Mouse (Mus musculus) urinary bladder, postnatal 4 days (tissue): ENCODE data around the gene Tbl1xr1.

Experiments used
- DNase-seq, 2 experiments: peaks; one replicate each; pipeline ENCODE4 v3.0.0; 2021 to 2022; ENCODE audit warnings: low spot score in 2 of 2

Tbl1xr1 gene

GRCm38 (mm10) chr3:22090431-22091265 lies 14.2 kb downstream of the Tbl1xr1 start:
- DNase-seq: no peak

GRCm38 (mm10) chr3:22091266-22091550 lies 14.8 kb downstream of the Tbl1xr1 start:
- no peak for DNase-seq

GRCm38 (mm10) chr3:22091681-22092080 lies 15.2 kb downstream of the Tbl1xr1 start:
- DNase-seq: no peak

DNA sequence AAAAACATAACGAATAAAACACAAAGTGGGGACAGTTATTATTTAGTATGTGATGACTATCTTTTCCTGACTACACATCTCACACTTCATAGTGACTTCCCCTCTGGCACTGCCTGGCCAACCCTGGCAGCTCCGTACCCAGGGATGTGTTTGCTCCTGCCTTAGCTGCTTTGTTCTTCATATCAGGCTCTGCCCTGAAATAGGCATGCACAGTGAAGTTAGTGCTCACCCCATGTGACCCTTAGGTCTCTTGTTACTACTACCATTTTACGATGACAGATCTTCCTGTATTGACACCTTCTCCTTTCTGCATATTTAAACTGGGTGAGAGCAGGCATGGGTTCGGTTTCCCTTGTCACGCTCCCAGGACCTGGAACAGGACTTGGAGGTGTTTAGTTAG lies 16.3 kb downstream of the Tbl1xr1 start:
- DNase-seq: no peak

DNA sequence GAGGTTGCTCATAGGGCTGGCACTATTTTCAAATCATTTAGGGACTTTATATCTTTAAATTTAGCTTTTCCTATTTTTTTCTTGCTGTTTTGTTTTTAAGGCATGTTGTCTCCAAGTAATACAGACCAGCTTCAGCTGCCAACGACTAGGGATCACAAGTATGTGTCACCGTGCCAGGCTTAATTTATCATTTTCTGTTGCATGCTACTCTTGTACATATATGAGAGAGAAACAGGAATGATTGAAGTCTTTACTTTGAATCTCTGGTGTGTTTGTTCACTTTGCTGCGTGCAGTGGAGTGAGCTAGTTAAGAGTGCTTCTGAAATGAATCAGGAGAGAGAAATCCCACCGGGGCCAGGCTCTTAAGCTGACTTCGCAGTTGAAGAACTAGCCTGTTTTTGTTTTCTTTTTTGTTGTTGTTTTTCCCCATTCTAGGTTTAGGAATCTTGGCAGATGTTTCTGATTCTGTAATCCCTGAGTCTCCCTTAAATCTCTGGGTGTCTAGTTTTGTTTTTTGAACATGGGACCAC lies 27.6 kb downstream of the Tbl1xr1 start:
- no peak for DNase-seq

- no peak for DNase-seq
Measured at GRCm38 (mm10) chr3:22105471-22105870, 29.0 kb downstream of the Tbl1xr1 start.

- DNase-seq: no peak
Measured at GRCm38 (mm10) chr3:22108013-22108412, 31.6 kb downstream of the Tbl1xr1 start.

DNA sequence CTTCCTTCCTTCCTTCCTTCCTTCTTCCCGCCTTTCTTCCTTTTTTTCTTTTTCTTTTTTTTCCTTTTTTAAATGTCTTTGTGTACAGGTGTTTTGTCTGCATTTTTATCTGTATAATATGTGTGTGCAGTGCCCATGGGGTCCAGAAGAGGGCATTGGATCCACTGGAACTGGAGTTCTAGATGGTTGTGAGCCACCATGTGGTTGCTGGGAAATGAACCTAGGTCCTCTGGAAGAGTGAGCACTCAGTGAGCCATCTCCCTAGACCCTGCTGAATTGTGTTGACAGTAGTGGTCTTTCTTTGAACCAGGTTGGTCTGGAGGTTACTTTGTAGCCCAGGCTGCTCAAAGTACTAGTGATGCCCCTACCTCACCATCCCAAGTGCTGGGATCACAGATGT lies 33.2 kb downstream of the Tbl1xr1 start:
- DNase-seq: no peak

DNA sequence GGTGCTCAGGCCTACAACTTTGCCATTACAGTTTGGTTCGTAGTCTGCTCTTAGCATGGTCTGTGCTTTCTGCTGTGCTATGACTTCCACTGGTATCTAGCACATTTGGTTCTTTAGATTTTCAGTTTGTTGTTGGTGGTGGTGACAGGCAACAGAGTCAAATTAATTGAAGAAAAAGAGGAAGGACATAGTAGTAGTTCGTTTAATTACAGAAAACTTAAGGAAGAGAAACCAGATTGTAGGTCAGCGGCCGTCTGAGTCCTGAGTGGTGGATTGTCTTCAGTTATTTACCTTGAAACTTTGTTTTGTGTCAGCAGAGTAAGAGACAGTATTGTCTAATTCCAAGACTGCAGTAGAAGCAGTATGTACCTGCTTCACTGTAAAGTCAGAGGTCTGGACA lies 37.3 kb downstream of the Tbl1xr1 start:
- no peak for DNase-seq

DNA sequence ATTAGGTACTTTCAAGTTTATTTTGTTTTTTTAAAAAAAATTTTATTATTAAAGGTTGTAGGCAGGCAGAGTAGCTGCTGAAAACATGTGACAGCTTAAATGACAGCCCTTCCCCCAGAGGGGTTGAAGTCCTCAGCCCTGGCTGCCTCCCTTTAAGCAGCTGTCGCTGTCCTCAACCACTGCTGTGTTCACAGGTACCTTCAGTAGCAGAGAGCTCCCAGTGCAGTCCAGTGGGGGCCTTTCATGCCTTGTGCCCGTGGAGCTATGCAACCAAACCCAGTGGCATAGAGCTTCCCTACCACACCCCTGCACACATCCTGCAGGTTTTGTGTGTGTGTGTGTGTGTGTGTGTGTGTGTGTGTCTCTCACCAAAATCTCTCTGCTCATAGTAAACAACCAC lies 38.8 kb downstream of the Tbl1xr1 start:
- DNase-seq: no peak

GRCm38 (mm10) chr3:22115678-22116077 lies 39.2 kb downstream of the Tbl1xr1 start:
- no peak for DNase-seq

GRCm38 (mm10) chr3:22116188-22116587 lies 39.7 kb downstream of the Tbl1xr1 start:
- DNase-seq: no peak

- DNase-seq: no peak
Measured at GRCm38 (mm10) chr3:22121741-22122140, 45.3 kb downstream of the Tbl1xr1 start.

- no peak for DNase-seq
Measured at GRCm38 (mm10) chr3:22123145-22123544, 46.7 kb downstream of the Tbl1xr1 start.

DNA sequence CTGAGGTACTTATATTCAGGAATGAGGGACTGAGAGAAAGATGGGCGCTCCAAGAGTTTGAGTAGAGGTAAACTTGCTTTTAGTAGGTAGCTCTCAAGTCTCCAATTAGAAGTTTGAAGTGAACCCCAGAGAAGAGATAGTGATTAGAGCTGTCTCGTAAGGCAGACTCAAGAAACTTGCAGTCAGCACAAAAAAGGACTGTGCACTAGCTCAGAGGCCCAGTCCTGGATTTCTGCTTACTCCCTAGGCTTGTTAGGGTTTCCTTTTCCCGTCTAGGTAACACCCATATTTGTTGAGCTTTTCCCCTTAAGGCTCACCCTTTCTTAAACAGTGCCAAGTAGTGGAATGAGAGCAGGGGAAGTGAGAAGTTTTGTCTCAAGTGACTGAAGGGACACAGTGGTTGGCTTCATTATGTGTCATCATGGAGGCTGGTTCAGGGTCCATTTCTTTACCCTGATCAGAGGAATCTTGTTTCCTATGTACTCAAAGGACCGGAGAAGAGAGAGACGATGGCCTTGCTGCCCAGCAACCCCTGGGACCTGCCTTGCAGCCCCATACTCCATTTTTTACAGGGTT lies 49.9 kb downstream of the Tbl1xr1 start:
- no peak for DNase-seq

GRCm38 (mm10) chr3:22131277-22131676 lies 54.8 kb downstream of the Tbl1xr1 start:
- no peak for DNase-seq

- no peak for DNase-seq
Measured at GRCm38 (mm10) chr3:22133626-22134025, 57.2 kb downstream of the Tbl1xr1 start.

GRCm38 (mm10) chr3:22137793-22138579 lies 61.5 kb downstream of the Tbl1xr1 start:
- no peak for DNase-seq

DNA sequence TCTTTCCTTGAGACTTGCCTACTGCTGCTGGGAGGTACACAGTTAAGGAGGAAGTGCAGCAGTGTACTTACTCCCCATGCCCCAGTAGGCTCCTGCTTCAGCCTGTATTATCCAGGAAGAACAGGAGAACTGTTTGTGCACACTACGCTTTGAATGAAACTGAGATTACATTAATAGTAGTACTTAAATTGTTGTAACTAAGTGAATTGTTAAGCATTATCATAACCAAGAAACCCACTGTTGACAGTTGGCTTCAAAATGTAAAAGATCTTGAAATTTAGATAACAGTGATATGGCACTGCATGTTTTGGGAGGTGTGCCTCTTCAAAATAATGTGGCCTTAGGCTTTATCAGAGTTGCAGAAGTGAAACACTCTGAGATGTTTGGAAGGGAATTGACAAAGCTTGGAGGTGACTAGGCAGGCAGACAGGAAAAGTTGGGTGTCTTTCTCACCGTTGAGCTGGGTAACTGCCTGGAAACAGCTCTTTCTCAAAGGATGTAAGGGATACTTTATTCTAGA lies 62.2 kb downstream of the Tbl1xr1 start:
- DNase-seq: no peak

GRCm38 (mm10) chr3:22140111-22140658 lies 63.7 kb downstream of the Tbl1xr1 start:
- no peak for DNase-seq

DNA sequence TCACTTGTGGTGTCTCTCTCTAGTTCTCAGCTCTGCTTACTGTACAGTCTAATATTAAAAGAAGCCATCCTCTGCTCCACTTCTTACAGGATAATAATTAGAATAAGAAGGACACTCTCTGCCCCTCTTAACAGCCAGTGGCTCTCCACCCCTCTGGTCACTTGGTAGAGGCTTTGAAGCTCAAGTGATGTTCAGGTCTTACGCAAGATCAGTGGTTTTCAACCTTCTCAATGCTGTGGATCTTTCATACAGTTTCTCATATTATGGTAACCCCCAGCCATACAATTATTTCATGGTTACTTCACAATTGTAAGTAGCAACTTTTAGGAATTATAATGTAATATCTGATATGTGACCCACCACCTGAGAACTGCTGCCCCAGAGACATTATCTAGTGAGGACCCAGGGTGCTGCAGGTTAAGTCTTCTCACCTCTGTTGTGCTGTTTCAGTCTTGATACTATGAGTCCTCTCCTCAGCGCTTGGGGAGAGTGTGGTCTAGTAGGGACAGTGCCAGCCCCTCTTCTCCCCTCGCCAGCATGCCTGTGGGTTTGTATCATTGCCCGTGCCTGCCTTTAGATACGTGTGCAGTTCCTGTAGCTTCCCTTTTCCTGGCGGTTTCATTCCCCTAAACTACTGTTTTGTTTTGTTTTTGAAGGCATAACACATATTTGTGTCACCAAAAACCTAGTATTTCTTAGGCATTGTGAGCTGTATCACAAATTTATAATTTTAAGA lies 65.7 kb downstream of the Tbl1xr1 start:
- DNase-seq: no peak
